Mouse (Mus musculus) erythroblast, embryonic 14.5 days (primary cell): ENCODE measurements around the gene Xdh.

ENCODE experiments used
- GATA1 ChIP-seq: IDR thresholded peaks from 2 replicates; pipeline ENCODE4 v1.6.1; 2012; ENCODE audit warnings: low read length, inconsistent platforms, mixed read lengths
- TAL1 ChIP-seq: IDR thresholded peaks from 3 replicates; pipeline ENCODE4 v1.6.1; 2012; ENCODE audit warnings: low read length, inconsistent platforms, mixed read lengths

DNA sequence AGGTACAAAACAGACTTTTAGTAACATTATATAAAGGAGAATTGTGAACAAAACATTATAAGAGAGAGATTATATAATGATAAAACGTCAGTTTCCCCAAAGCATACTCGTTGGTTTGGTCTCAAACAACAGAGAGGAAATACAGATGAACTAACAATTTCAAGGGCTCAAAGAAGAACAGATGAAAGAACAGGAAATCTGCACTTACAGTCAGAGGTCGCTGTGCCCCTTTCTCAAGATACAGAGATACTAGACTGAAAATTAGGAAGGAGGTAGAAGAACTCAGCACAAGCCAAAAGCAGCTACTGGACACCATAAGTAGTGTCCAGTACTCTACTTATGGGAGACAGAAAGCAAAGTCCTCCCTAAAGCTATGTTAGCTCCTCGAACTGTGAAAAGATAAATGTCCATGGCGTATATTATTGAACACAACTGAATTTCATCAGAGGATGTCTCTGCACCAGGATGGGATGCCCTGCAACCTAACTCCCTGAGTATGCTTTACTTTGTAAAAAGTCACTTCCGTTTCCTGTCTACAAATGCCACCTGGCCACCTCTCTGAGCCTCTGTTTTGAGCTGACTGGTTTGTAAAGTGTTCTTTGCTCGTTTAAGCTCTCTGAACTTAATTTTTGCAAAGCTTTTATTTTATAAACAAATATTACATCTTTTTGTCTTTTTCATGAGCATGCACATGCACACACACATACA is 44.8 kb downstream of the Xdh start:
- no peak for TF ChIP-seq TAL1
- TF ChIP-seq GATA1 = no peak
